Mouse (Mus musculus): ENCODE results near the gene Stac2.

Stac2 gene

DNA sequence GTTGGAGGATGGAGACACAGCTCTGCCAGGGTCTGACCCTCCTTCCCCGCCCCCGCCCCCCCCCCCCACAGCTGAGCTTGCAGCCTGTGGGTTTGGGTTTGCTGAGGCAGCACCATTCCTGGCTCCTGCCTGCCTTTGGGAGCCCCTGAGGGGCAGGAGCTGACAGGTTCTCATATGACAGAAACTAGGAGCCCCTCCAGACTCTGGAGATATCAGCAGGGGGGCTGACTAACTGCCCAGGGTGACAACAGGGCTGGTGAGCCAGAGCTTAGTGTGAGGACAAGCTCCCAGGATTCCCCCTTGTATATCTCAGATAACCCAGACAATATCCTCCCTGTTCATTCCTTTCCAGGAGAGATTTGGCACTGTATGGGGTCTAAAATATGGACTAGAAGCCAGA lies 2.3 kb downstream of the Stac2 start:
- in situ Hi-C loops (cut with MboI, MseI), result no loop called here

DNA sequence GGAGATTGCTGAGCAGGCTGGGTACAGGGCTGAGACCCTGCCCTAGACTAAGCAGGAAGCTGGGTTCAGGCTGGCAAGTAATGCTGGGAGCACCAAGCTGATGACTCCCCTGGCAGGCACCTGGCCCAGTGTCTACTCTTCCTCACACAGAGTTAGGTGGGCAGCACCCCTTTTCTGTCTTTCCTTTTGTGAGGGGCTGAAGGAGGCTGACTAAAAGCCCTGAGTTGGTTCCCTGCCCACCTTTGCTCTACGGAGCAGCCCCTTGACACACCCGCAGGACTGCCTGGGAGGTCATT lies 2.8 kb downstream of the Stac2 start:
- in situ Hi-C loops (cut with MboI, MseI), result no loop called here

DNA sequence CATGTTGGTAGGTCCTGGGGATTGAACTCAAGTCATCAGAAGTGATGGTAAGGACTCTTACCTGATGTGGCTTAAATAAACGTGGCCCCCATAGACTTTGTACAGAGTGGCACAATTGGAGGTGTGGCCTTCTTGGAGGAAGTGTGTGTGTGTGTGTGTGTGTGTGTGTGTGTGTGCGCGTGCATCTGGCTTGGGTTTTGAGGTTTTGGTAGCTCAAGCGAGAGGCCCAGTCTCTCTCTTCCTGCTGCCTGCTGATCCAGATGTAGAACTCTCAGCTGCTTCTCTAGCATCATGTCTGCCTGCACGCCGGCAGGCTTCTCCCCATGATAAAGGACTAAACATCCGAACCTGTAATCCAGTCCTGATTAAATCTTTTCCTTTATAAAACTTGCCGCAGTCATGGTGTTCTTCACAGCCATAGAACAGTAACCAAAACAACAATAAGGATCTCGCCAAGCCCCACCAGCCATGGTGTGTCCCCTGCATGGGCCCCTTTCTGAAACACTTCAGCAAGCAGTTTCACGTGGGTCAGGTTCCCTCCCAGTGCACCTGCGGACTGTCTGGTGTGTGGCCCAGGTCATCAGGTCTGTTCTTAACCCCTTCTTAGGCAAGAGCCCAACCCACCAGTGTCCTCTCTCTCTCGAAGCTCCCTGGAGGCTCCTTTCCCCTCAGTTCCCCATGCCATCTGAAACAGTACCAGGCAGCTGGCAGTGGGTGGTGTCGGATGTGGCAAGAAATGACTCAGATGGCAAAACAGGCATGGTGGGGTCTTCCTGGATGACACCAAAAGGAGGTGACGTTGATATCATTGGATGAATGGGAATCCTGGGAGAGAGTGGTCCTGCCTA lies 3.4 kb downstream of the Stac2 start:
- in situ Hi-C loops (cut with MboI, MseI), result no loop called here

DNA sequence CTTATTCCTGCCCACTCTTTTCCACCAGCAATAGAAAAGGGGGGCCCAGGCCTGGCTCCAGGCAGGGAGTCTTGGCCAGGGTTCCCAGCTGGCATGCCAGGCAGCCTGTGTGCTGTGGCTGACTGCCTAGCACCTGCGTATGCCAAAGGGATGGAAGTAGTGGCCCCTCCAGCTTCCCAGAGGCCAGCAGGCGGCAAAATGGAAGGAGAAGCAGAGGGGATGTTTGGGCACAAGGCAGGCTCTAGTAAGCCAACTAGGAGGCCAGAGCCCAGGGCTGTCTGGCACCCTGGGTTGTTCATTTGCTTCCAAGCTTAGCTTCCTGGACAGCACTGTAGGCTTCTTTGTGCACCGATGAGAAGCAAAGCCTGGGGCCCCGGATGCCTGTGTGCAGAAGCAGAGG lies 5.5 kb downstream of the Stac2 start:
- in situ Hi-C loops (cut with MboI, MseI), result no loop called here

DNA sequence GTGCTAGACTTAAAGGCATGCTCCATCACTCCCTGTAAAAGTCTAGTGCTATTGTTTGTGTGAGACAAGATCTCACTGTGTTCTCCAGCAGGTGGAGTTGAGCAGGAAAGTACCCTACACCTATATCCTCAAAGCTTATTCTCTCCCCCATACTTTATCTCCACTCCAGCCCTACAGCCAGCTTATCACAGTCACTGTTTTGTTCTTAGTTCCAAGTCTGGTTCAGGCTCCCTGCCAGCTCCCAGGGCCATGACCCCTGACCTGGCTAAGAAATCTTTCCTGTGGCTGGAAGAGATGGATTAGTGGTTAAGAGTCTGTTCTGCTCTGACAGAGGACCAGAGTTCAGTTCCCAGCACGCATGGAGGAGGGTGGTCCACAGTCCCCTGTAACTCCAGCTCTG lies 6.8 kb downstream of the Stac2 start:
- in situ Hi-C loops (cut with MboI, MseI), result no loop called here

DNA sequence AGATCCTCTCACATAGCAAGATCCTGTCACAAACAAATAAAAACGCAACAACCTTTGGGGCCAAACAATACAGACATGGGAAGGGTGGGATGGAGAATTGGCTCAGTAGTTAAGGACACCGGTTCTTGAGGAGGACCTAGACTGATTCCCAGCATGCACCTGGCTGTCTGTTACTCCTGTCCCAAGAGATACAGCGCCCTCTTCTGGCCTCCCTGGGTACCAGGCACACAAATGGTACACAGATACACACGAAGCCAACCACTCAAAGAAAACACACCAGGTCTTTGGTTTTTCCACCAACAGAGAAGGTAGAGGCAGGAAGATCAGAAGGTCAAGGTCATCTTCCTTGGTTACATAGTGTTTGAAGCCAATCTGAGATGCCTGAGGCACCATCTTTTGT lies 7.7 kb downstream of the Stac2 start:
- in situ Hi-C loops (cut with MboI, MseI), result no loop called here

DNA sequence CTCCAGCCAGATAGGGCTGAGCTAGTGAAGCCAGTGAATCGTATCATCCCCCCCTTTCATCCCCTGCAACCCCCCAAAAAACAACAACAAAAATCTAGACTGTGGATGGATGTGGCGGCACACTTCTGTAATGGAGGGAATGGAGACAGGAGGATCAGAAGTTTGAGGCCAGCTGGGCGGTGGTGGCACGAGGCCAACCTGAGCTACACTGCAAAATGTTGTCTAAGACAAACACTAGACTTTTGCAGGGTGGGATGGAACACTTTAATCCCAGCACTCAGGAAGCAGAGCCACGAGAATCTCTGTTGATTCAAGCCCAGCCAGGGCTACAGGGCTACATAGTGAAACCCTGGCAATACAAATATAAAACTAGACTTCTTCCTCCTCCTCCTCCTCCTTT lies 9.2 kb downstream of the Stac2 start:
- in situ Hi-C loops (cut with MboI, MseI), result no loop called here

DNA sequence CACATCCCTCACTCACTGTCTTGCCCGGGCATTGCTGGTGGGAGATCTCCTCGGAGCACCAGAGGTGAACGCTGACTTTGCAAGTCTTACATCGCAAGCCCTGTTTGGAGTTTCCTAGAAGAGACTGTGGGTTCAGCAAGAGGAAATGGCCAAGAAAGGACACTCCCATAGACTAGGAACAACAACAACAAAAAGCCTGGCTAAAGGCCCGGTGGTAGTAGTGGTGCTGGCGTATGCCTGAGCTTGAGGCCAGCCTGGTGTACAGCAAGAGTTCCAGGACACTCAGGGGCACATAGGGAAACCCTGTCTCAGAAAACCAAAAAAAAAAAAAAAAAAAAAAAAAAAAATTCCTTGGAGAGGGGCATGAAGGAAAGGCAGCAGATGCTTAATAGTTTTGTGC lies 10.5 kb downstream of the Stac2 start:
- in situ Hi-C loops (cut with MboI, MseI), result no loop called here

DNA sequence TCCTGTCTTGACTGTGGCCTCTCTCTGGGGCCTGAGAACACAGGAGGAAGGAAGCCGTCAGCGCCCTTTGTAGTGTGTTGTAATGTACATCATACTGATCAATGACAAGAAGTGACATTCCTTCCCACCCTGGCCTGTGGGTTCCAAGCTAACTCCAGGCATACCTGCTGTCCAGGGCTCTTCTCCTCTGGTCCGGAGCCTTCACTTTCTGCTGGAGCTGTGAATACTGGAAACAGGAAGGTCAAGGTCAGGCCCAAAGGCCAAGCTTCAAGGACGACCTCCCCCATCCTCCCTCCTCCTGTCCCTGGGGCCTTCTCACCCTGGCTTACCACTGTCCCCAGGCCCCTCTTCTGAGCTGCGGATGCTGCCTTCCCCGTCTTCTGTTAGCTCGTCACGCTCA lies 12.3 kb downstream of the Stac2 start:
- in situ Hi-C loops (cut with MboI, MseI), result no loop called here

DNA sequence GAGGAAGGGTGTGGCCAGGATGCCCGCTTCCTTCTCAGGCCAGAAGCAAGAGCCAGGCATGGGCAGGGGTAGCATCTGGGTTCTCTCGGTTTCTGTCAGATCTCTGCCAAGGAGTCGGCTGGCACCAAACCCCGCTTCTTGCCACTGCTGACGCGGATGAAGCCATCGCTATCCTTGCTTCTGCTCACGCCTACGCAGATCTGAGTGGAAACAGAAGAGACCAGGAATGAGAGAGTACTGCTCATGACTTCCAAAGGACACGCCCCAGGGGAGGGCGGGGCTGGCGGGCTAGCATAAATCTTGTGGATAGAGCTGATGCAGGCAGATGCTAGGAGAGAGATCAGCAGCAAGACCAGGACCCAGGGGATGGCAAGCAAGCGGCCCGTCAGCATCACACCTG lies 15.4 kb downstream of the Stac2 start:
- in situ Hi-C loops (cut with MboI, MseI), result no loop called here

DNA sequence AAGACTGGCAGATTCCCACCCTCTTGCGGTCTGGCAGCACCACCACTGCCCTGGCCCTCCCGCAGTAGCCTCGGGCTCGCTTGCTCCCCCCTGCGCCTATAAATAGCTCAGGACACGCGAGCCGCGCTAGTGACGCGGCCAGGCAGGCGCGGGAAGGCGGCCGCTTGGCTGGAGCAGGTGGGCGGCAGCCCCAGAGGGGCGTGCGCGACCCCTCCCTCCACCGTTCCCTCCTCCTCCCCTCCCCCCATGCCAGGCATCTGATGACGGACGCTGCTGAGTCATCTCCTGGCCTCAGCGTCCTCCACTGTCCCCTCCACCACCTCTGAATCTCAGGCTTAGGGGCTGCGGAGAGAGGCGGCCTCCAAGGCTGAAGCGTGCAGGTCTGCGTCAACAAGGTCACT lies 17.3 kb downstream of the Stac2 start:
- in situ Hi-C loops (cut with MboI, MseI), result no loop called here

DNA sequence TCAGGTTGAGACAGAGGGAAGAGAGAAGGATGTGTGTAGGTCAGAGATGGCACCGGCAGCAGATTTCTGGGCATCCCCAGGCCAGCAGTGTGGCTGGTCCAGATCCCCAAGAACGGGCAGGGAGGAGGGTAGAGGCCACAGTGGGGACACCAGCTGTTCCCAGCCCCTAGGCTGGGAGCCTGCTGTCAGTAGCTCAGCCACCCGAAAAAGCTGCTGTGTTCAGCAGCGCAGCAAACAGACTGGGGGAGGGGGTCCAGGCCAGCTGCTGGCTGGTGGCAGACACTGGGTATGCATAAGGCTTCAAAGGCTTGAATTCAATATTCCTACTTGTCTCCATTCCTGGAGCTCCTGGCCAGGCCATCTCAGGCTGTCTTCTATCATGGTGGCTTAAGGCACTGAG lies 18.4 kb downstream of the Stac2 start:
- in situ Hi-C loops (cut with MboI, MseI), result no loop called here

DNA sequence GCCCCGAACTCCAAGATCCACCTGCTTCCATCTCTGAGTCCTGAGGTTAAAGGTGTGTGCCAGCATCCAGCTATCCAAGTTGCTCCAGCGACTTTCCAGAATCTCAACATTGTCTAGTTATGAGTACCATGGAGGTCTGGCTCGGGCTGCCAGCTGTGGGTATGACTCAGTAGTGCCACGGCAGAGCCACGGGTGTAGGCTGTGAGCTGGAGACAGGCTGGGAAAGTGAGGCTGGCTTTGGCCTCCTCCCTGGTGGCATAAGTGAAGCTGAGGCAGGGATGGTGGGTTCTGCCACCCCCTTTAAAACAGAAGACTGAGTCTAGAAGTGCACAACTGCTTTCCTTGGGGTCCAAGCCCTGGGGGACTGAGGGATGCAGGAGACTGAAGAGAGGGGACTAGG lies 19.2 kb downstream of the Stac2 start:
- in situ Hi-C loops (cut with MboI, MseI), result no loop called here

DNA sequence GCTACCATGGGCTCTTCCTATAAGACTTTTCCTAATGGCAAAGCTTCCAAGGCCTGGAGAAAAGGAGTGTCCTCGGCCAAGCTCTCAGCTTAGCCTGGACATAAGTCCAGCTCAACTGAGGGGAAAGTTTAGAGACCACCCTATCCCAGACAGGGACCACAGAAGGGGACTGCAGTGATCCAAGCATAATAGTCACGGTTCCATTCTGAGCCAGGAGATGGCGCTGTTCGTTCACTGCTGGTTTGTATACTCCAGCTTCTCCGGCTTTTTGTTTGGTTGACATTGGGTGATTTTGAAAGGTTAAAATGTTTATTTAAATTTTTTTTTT lies 21.9 kb downstream of the Stac2 start:
- in situ Hi-C loops (cut with MboI, MseI), result no loop called here

DNA sequence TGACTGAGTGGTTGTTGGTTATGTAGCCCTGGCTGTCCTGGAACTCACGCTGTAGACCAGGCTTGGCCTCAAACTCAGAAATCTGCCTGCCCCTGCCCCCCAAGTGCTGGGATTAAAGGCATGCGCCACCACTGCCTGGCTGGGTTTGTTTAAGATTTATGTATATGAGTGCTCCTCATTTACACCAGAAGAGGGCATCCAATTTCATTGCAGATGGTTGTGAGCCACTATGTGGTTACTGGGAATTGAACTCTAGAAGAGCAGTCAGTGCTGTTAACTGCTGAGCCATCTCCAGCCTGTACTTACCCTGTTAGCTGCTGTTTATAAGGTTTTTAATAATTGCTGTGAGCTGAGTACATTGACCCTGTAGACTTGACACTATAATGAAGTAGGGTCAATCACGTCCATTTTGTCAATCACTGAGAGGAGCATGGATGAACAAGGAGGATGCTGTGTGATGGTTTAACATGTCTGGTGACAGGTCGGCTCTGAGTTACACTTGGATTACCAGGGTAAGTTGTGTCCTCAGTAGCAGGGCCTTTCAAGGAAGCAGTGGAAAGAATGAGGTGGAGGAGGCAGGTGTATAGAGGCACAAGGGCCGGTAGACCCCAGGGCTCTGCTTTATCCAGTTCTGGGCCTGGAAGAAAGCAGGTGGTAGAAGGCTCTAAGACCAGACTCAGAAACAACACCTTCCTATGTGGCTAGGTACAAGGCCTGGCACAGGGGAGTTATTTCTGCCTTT lies 22.4 kb downstream of the Stac2 start:
- in situ Hi-C loops (cut with MboI, MseI), result no loop called here

DNA sequence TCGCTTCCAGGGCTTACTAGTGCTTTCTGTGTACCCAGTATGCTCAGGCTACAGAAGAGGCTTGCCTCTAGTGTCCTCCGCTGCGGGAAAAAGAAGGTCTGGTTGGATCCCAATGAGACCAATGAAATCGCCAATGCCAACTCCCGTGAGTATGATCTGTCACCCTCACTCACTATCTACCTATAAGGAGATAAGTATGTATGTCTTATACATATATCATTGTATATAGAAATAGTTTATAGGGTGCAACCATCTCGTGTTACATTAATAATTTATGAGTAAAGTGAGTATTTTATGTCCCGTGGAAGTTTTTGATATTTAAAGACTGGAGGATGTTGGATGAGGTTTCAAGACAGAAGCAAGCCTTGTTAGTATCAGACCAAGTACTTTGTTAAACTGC lies 25.5 kb downstream of the Stac2 start:
- in situ Hi-C loops (cut with MboI, MseI), result no loop called here

DNA sequence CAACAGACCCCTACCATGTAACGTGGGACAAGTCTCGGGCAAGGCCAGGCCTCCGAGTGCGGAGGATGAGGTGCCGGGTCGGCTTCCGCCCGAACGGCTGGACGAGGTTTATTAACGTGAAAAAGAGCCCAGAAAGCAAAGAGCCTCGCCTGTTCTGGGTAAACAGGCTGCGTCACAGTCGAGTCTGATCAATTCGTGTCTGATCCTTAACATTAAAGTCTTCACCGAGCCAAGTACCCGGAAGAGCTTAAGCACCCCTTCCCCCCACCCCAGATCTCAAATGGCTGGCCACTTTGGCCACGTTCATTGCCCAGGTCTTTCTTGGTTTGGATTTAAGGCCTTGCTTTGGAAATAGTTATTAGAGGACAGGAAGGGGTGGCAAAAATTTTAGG lies 26.0 kb downstream of the Stac2 start:
- in situ Hi-C loops (cut with MboI, MseI), result no loop called here

DNA sequence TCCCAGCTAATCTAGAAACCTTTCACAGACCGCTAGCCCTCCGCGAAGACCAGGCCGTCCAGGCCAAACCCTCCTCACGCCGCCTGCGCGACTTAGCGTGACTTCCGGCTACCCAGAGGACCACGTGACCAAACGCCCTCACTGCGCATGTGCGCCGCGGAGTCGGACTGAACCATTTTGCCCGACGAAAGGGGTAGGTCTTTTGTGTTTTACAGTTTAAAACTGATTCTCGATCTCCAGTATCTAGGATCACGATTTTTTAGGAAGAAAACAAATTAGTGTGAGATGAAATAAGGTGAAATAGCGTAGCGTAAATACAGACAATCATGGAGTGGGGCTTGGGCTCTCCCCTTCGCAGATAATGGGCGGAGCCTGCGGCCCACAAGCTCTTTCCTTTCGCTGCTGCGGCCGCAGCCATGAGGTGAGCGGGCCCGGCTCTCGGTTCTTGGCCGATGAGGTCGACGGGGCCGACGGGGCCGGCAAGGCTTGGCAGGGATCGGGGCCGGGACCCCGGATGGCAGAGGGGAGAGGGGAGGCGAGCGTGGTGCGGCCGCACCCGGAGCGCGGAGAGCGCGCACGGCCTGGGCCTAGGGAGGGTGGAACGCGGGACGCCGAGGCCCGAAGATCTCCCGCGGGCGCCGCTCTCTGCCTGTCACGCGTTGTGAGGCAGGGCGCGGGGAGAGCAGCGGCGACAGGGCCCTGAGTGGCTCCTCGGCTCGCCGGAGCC lies 26.5 kb downstream of the Stac2 start, which contains the start of gene Rpl19:
Rpl19 (plus strand) TSS at position 141 of the 727 bp plus-strand sequence.
- in situ Hi-C loops (cut with MboI, MseI), result no loop called here

DNA sequence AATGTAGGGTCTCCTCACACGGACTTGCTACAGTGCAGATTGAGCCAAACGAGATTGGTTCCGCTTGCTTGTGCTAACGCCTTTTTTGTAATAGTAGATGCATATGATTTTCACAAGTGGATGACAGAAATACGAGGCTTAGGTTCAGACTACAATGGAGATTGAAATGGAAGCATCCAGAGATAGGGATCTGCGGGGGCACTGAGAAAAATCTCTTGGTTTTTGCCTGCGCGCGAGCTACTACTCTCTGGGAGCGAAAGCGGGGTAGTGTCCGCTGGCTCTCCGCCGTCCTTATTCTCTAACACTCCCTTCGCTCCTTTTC lies 27.1 kb downstream of the Stac2 start:
- in situ Hi-C loops (cut with MboI, MseI), result no loop called here

DNA sequence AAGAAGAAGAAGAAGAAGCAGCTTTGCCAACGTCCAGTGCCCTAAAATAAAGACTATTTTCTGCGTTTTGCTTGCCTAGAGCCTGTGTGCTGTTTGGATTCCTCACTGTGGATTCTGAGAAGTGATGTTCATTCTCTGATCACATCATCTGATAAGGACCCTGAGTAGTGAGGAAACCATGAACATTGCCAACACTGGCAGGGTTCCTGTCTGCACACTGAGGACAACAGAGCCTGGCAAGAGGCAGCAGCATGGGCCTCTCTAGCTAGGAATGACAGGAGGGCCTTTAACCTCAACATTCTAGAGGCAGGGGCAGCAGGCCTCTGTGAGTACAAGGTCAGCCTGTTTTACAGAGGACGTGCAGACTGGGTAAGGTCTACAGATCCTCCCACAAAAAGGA lies 28.7 kb downstream of the Stac2 start:
- in situ Hi-C loops (cut with MboI, MseI), result no loop called here

DNA sequence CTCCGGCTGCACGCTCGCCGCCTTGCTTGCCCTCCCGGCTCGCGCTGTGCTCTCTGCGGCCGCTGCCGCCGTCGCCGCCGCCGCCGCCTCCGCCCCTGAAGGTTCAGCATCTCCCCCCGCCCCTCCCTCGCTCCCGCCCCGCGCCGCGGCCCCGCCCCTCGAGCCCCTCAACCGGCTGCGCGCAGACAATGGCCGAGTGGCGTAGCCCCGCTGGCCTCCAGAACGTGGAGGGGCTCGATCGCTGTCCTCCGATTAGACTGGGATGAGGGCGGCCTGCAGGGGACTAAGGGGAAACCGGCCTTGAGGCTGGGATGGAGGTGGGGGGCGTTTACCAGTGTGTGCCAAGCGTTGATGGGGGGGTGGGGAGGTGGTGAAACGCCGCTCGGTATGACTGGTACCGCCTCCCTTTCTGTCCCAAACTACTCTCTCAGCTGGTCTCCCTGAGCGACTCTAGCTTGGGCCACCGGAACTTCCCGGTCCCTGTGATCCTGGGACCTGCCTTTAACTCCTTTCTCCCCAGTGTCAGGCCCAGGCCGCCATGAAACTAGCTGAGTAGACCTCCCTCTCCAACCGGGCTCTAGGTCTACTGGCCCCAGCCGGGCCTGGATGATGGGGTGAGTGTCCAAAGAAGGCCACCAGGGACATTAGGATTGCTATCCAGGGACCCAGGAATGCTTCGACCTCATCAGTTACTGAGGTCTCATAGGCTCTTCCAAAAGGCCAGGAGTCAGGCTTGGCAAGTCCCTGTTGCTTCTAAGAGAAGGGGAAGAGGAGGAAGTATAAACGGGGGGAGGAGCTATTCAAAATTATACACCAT lies 30.5 kb downstream of the Stac2 start, which contains the start of gene Cacnb1:
Cacnb1 (minus strand) TSS at position 480 of the 817 bp plus-strand sequence.
- in situ Hi-C loops (cut with MboI, MseI), result no loop called here

DNA sequence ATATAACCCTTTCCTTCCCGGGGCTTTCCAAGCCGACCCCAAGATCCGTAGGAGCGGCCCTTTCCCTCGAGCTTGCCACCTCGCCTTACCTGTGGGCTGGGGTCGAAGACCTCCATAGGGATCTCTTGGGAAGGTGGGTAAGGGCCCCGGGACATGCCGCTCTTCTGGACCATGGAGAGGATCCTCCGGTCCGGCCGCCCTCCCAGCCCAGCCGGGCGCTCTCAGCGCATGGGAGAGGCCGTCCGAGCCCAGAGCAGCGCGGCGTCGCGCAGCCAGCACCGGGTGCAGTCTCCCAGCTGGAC lies 31.1 kb downstream of the Stac2 start:
- in situ Hi-C loops (cut with MboI, MseI), result no loop called here

All from T-helper 2 cell (primary cell).